Mouse (Mus musculus) heart, embryonic 11.5 days (tissue): Measurements from ENCODE around the gene Mcts2. TPM values are rescaled to one million over a fixed set of nuclear protein-coding genes. Genes with fewer than 3 reads are reported as not detected.

Experiments used
- ATAC-seq: fragments of 200-750 bp; cut with Nextera tagmentation; replicated peaks from 2 replicates; pipeline ENCODE4 v1.8.0; 2017; ENCODE audit warnings: moderate library complexity; ENCODE audit not compliant: insufficient number of reproducible peaks, low FRiP score, low TSS enrichment
- H3K27ac ChIP-seq: fragments of 300-500 bp; sonication (generic); 2 replicates; pipeline ENCODE4 v1.5.1; 2014; ENCODE audit warnings: mild to moderate bottlenecking, low read depth, low read length
- H3K27me3 ChIP-seq: fragments of 300-500 bp; sonication (generic); 2 replicates; pipeline ENCODE4 v1.6.1; 2014; ENCODE audit warnings: mild to moderate bottlenecking, low read length, mixed read lengths; ENCODE audit not compliant: control insufficient read depth, insufficient read depth
- H3K36me3 ChIP-seq: fragments of 300-500 bp; sonication (generic); 2 replicates; pipeline ENCODE4 v1.6.1; 2014; ENCODE audit warnings: mild to moderate bottlenecking, low read length, moderate library complexity, mixed read lengths; ENCODE audit not compliant: control insufficient read depth, insufficient read depth
- H3K4me1 ChIP-seq: fragments of 300-500 bp; sonication (generic); 2 replicates; pipeline ENCODE4 v1.6.1; 2014; ENCODE audit warnings: low read length; ENCODE audit not compliant: control insufficient read depth, insufficient read depth
- H3K4me2 ChIP-seq: fragments of 300-500 bp; sonication (generic); 2 replicates; pipeline ENCODE4 v1.6.1; 2014; ENCODE audit warnings: mild to moderate bottlenecking, moderate library complexity
- H3K4me3 ChIP-seq: fragments of 300-500 bp; sonication (generic); 2 replicates; pipeline ENCODE4 v1.5.1; 2014; ENCODE audit warnings: low read depth, low read length
- H3K9ac ChIP-seq: fragments of 300-500 bp; sonication (generic); 2 replicates; pipeline ENCODE4 v1.6.1; 2014; ENCODE audit warnings: mild to moderate bottlenecking, low read depth, low read length, moderate library complexity
- H3K9me3 ChIP-seq: fragments of 300-500 bp; sonication (generic); replicated peaks from 2 replicates; pipeline ENCODE4 v1.6.1; 2016; ENCODE audit warnings: low read length; ENCODE audit not compliant: control insufficient read depth
- WGBS: fragments of 180-500 bp; shearing (Covaris S2); extraction: QIAGEN DNeasy Blood & Tissue Kit; methylation state at CpG from one replicate; pipeline ENCODE4 v1.1.7; 2014; ENCODE audit not compliant: insufficient replicate concordance; 5-methylcytosine and 5-hydroxymethylcytosine counted together
- polyA plus RNA-seq: library from polyadenylated mRNA; unstranded; fragments of >200 nt; fragmentation: Nextera tagmentation; extraction: Ambion mirVana; gene quantifications from 2 replicates; pipeline ENCODE4 v1.2.1, GENCODE M21; 2014

Mcts2 gene
- polyA plus RNA-seq, 1 experiment from 2014 or later = 29.2 TPM

GRCm38 (mm10) chr2:152678302-152678701 lies 8.5 kb upstream of the Mcts2 start:
- ATAC-seq = no peak
- H3K27me3 ChIP-seq = no peaks in the 10 kb centered on the region
- H3K4me1 ChIP-seq = peaks cover 14% of the 10 kb centered on the region
- H3K36me3 ChIP-seq = peaks cover 40% of the 10 kb centered on the region
- no peak overlapping the region for H3K9ac ChIP-seq
- no peak overlapping the region for H3K4me2 ChIP-seq
- WGBS = 67% methylated on average over 3 of the region's 3 CpGs
- H3K9me3 ChIP-seq = no peaks in the 10 kb centered on the region
- H3K27ac ChIP-seq = no peak overlapping the region
- H3K4me3 ChIP-seq = no peak overlapping the region

- H3K4me1 ChIP-seq = peaks cover 13% of the 10 kb centered on the region
- no peak overlapping the region for H3K9ac ChIP-seq
- H3K27ac ChIP-seq = no peak overlapping the region
- 92% methylated on average over 5 of the region's 5 CpGs for WGBS
- no peaks in the 10 kb centered on the region for H3K27me3 ChIP-seq
- no peak for ATAC-seq
- no peak overlapping the region for H3K4me3 ChIP-seq
- H3K4me2 ChIP-seq = no peak overlapping the region
- peaks cover 46% of the 10 kb centered on the region for H3K36me3 ChIP-seq
- no peaks in the 10 kb centered on the region for H3K9me3 ChIP-seq
Observed at GRCm38 (mm10) chr2:152678925-152679324, 7.9 kb upstream of the Mcts2 start.

GRCm38 (mm10) chr2:152679701-152680355 lies 7.0 kb upstream of the Mcts2 start:
- no peak overlapping the region for H3K4me3 ChIP-seq
- H3K9me3 ChIP-seq = no peaks in the 10 kb centered on the region
- H3K36me3 ChIP-seq = peaks cover 56% of the 10 kb centered on the region
- no peak for ATAC-seq
- no peak overlapping the region for H3K4me2 ChIP-seq
- H3K9ac ChIP-seq = peak overlapping the region; percentile 12; the same call in 1 of the 2 replicates
- H3K27me3 ChIP-seq = no peaks in the 10 kb centered on the region
- no peak overlapping the region for H3K27ac ChIP-seq
- peaks cover 9% of the 10 kb centered on the region for H3K4me1 ChIP-seq
- WGBS = 79% methylated on average over 8 of the region's 8 CpGs

GRCm38 (mm10) chr2:152683086-152683485 lies 3.7 kb upstream of the Mcts2 start:
- Histone ChIP-seq H3K27ac (no peak overlapping the region), H3K36me3 (peaks cover 75% of the 10 kb centered on the region), H3K4me3 (no peak overlapping the region), H3K4me2 (no peak overlapping the region), H3K27me3 (no peaks in the 10 kb centered on the region), H3K9me3 (peaks cover 5% of the 10 kb centered on the region), H3K9ac (no peak overlapping the region), H3K4me1 (peaks cover 9% of the 10 kb centered on the region)
- ATAC-seq = no peak
- 91% methylated on average over 5 of the region's 5 CpGs for WGBS

- Histone ChIP-seq H3K9me3 (peaks cover 5% of the 10 kb centered on the region), H3K27me3 (no peaks in the 10 kb centered on the region), H3K4me2 (peak overlapping the region; percentile 56), H3K4me1 (peaks cover 3% of the 10 kb centered on the region; the same call in 1 of the 2 replicates), H3K36me3 (peaks cover 76% of the 10 kb centered on the region), H3K27ac (peak overlapping the region; percentile 54), H3K4me3 (peak overlapping the region; percentile 49), H3K9ac (peak overlapping the region; percentile 52; the same call in 1 of the 2 replicates)
- WGBS = 60% methylated on average over 12 of the region's 12 CpGs
- no peak for ATAC-seq
Observed at GRCm38 (mm10) chr2:152686399-152686798, 436 bp upstream of the Mcts2 start.

GRCm38 (mm10) chr2:152691564-152692217 lies 4.9 kb downstream of the Mcts2 start:
- Histone ChIP-seq H3K4me3 (no peak overlapping the region), H3K36me3 (peaks cover 29% of the 10 kb centered on the region), H3K27me3 (no peaks in the 10 kb centered on the region), H3K27ac (no peak overlapping the region), H3K9ac (no peak overlapping the region), H3K9me3 (peaks cover 4% of the 10 kb centered on the region; the same call in 1 of the 2 replicates), H3K4me2 (no peak overlapping the region), H3K4me1 (peaks cover 3% of the 10 kb centered on the region; the same call in 1 of the 2 replicates)
- ATAC-seq = no peak
- 72% methylated on average over 7 of the region's 7 CpGs for WGBS

- Histone ChIP-seq H3K36me3 (peaks cover 19% of the 10 kb centered on the region), H3K4me3 (no peak overlapping the region), H3K4me1 (peaks cover 3% of the 10 kb centered on the region; the same call in 1 of the 2 replicates), H3K27me3 (no peaks in the 10 kb centered on the region), H3K9ac (peak overlapping the region; percentile 52), H3K4me2 (peak overlapping the region; percentile 46), H3K9me3 (no peaks in the 10 kb centered on the region), H3K27ac (no peak overlapping the region)
- ATAC-seq = no peak
- WGBS = 24% methylated on average over 9 of the region's 9 CpGs
Observed at GRCm38 (mm10) chr2:152693233-152693632, 6.4 kb downstream of the Mcts2 start.

- H3K4me2 ChIP-seq = peak overlapping the region; percentile 46
- H3K4me1 ChIP-seq = peaks cover under 1% of the 10 kb centered on the region; the same call in 1 of the 2 replicates
- H3K9me3 ChIP-seq = no peaks in the 10 kb centered on the region
- H3K27me3 ChIP-seq = no peaks in the 10 kb centered on the region
- H3K27ac ChIP-seq = no peak overlapping the region
- H3K4me3 ChIP-seq = no peak overlapping the region
- ATAC-seq = no peak
- H3K36me3 ChIP-seq = peaks cover 16% of the 10 kb centered on the region
- 86% methylated on average over 13 of the region's 13 CpGs for WGBS
- peak overlapping the region; percentile 52 for H3K9ac ChIP-seq
Observed at GRCm38 (mm10) chr2:152693735-152694134, 6.9 kb downstream of the Mcts2 start.
